Mouse (Mus musculus): ENCODE data around the gene Fkbp4.

Fkbp4 gene

GRCm38 (mm10) chr6:128438317-128438870 is at the start of gene Fkbp4:
Gene Fkbp4 (minus strand): TSS chr6:128438677.
- peak; percentile 92 for DNase-seq (ENCODE audit: low spot score)

DNA sequence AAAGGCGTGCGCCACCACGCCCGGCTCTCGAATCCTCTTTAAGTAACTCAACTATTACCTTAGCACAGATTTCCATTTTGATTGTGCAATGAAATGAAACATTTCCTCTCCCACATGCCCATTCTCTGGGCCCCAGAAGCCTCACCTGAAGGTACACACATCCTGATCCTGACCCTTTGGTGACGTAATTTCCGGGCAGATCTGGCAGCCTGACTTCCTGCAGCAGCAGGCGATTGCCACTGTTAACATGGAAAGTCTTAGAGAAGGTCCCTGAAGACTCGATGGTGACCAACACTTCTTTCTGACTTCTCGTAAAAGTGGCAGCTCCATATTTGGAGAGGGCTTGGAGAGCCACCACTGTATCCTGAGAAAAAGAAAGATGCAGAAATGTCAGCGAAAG is 49.3 kb upstream of the Fkbp4 start:
- DNase-seq (ENCODE audit: low spot score): no peak

DNA sequence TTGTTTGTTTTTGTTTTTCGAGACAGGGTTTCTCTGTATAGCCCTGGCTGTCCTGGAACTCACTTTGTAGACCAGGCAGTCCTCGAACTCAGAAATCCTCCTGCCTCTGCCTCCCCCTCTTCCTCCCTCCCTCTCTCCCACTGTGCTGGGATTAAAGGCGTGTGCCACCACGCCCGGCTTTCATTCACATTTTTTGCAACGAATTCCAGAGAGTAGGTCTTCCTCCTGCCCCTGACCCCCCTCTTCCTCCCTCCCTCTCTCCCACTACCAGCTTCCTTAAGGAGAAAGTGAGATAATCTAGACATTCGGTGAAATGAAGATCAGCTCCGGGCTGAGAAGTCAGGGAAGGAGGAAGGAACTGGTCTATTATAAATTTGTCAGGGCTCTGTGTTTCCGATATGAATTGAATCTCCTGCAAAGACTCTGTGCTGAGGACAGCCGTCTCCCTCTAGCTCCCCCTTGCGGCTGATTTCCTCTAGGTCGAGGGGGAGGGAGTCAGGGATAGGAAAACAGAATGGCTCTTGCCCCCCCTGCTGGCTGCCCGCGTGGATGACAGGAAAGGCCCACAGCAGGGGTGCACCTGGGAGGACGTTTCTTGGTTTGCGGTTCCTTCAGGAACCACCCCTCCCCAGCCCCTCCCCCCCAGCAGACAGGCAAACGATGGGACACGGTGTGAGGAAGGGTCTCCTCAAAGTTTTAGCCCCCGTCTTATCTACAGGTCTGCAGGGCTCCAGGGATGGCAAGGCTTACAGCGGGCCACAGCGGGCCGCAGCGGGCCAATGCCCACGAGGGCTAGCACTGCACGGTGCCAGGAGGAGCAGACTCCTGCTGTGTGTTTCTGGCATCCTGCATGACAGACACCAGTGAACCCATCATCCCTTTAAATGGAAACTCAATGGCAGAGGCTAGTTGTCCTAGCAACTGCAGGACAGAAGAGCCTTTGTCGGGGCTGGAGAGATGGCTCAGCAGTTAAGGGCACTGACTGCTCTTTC is 41.3 kb upstream of the Fkbp4 start:
- peak; percentile 99 for DNase-seq (ENCODE audit: low spot score)

DNA sequence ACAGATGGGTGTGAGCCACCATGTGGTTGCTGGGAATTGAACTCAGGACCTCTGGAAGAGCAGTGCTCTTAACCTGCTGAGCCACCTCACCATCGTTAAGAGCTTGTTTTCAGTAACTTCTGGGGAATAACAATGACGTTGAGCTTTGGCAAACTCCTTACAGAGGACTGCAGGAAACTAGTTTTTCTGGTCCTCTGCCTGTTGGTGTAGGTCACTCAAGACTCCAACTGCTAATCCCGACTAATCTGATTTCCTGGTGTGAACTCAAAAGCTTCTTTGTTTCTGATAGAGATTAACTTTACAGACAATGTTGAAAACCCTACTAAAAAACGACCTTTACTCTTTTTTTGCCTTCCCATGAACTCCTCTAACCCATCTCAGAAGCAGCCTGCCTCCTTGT is 39.0 kb upstream of the Fkbp4 start:
- no peak for DNase-seq (ENCODE audit: low spot score)

- DNase-seq (ENCODE audit: low spot score): no peak
These were observed 35.6 kb upstream of the Fkbp4 start for GRCm38 (mm10) chr6:128474112-128474511.

- peak; percentile 49 for DNase-seq (ENCODE audit: low spot score)
These were observed 31.0 kb upstream of the Fkbp4 start for GRCm38 (mm10) chr6:128469451-128469850.

- no peak for DNase-seq (ENCODE audit: low spot score)
These were observed 28.8 kb upstream of the Fkbp4 start for GRCm38 (mm10) chr6:128467298-128467697.

DNA sequence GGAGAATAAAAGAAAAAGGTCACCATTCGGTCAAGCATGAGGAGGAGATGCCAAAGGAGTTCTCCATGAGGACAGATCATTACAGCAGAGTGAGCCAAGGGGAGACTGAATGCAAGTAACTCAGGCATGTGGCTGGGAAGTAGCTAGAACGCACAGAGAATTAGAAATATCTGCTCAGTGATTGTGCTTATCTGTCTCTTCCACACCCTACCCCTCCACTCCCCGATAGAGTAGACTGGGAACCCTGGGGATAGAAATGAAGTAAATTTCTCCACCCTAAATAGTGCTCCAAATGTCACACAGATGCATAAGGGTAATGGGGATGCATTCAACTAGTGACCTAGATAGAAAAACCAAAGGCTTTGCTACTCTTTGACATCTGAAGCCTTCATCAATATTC is 28.1 kb upstream of the Fkbp4 start:
- DNase-seq (ENCODE audit: low spot score): no peak

DNA sequence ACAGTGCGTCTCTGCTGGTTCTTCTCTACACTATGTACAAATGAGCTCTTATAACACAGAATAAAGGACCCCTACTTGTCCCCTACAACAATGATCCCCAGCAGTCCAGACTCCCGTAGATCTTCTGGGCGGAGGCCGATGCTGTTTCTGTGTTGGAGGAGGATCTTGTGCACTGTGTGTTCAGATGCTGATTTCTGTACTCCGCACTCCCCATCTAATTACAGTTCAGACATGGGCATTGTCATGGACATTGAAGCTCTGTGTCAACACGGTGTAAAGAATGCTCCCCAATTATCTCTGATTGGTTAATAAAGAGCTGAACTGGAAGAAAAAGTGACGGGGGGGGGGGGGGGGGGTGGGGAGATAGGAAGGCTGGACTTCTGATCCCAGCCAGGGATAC is 27.6 kb upstream of the Fkbp4 start:
- no peak for DNase-seq (ENCODE audit: low spot score)

DNA sequence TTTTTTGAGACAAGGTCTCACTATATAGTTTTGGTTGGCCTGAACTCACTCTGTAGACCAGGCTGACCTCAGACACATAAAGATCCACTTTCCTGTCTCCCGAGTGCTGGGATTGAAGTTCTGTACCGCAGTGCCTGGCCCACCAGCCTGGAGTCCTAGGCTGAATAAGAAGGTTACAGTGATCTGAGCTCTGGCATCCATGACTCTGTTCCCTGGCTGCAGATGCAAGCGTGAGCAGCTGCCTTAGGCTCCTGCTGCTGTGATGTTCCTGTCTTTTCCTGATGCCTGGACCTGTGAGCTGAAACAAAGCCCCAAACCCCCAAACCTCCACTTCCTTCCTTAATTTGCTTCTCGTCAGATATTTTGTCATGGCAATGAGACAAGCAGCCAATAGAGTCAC is 26.5 kb upstream of the Fkbp4 start:
- DNase-seq (ENCODE audit: low spot score): no peak

- no peak for DNase-seq (ENCODE audit: low spot score)
These were observed 23.1 kb upstream of the Fkbp4 start for GRCm38 (mm10) chr6:128461606-128462005.

DNA sequence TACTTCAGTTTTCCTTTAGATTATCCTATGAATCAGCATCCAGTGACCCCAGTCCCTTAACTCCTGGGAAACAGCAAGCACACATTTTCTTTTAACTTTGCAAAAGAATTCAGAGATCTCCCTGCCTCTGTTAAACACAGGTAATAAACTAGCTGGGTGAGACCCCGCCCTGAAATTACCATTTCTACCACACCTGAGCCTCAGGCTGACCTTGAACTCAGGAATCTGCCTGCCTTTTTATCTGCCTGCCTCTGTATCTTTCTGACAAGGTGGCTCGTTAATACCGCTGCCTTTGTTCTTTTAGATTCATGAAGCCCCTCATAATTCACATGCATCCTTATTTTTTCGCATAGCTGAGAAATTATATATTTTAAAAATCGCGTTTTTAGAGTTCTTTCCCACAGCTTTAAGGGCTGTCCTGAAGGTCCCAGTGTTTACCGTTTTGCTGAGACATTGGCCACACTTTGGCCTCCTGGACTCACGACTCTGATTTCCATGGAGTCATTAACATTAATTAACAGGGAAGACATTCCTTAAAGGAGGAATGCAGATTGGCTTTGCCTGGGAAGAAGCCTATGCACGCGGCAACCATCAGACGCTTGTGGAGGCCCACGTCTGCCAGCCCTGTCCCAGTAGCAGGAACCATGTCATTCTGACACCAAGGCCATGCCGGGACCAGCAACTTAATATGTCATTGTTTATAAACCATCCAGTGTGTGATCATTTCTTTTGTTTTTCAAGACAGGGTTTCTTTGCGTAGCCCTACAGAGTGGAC is 22.4 kb upstream of the Fkbp4 start:
- DNase-seq (ENCODE audit: low spot score): no peak

GRCm38 (mm10) chr6:128460321-128460720 is 21.8 kb upstream of the Fkbp4 start:
- DNase-seq (ENCODE audit: low spot score): no peak

DNA sequence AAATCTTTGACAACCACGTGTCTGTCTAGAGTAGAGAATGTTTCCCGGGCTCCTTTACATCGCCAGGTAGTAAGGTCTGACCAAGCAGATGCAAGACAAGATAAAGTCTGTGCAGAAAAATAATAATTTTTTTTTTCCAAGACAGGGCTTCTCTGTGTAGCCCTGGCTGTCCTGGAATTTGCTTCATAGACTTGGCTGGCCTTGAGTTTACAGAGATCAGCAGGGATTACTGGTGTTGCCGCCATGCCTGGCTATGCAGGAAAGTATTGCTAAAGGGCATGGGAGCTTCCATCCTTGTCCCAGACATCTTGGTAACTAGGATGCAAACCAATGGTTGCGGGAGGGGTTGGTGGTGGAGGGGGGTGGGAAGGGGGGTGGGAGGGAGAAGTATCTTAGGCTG is 18.7 kb upstream of the Fkbp4 start:
- DNase-seq (ENCODE audit: low spot score): no peak

DNA sequence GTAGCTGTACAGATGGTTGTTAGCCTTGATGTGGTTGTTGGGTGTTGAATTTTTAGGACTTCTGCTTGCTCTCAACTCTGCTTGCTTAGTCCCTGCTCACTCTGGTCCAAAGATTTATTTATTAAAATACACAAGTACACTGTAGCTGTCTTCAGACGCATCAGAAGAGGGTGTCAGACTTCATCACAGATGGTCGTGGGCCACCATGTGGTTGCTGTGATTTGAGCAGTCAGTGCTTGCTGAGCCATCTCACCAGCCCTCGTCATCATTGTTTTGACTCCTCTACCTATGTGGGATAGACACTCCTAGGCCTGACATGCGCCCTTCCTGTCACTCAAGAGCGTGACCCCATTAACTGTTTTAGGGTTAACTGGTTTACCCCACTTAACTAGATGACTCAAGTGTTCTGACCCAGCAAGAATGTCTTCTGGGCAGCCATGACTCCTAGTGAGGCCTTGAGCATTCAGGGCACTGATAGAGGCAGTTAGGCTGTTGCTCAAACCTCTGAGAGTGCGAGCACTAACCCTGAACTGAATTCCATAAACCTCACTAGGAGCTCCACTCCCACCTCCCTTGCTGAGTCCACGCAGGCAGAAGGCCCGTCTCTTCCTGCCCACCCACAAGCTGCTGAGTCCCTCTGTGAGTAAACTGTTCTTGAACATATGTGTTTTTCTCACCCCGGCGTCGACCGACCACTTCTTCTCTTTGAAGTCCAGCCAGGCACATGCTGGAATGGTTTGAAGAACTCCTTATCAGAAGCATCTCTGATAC is 17.5 kb upstream of the Fkbp4 start:
- no peak for DNase-seq (ENCODE audit: low spot score)

DNA sequence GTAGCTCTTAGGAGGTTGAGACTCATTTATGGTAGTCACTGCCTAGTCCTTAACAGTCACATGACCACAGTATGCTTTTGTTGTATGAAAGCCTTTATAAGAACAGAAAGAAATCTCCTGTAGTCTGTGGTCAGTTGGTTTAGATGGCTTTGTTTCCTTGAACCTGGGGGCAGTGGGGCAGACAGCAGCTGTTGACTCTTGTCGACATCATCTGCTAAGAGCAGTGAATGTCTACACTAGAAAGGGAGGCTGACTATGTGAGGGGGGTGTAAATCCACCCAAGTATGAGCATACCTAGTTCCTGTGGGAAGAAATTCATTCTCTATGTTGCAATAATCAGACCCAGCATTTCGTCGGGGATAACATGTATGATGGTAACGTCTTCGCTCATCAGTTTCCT is 8.6 kb upstream of the Fkbp4 start:
- no peak for DNase-seq (ENCODE audit: low spot score)

GRCm38 (mm10) chr6:128445761-128446535 is 7.5 kb upstream of the Fkbp4 start:
- DNase-seq (ENCODE audit: low spot score): peak; percentile 49

DNA sequence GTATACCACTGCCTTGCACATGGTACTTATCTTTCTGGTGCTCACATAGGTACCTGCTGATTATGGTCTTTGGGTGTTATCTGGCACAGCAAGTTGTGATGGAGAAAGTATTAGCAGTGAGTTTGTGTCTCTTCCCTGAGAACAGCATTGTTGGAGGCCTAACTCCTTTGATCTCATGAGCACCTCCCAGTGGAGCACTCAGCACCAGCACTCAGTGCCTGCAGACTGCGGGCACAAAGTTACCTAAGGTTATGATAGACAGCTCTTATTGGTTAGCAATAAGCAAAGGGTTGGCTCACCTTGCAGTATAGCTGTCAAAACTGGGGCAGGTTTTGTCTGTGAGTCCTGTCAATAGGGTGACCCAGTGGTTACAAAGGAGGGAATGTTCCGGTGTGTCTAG is 1.8 kb upstream of the Fkbp4 start:
- DNase-seq (ENCODE audit: low spot score): no peak

DNA sequence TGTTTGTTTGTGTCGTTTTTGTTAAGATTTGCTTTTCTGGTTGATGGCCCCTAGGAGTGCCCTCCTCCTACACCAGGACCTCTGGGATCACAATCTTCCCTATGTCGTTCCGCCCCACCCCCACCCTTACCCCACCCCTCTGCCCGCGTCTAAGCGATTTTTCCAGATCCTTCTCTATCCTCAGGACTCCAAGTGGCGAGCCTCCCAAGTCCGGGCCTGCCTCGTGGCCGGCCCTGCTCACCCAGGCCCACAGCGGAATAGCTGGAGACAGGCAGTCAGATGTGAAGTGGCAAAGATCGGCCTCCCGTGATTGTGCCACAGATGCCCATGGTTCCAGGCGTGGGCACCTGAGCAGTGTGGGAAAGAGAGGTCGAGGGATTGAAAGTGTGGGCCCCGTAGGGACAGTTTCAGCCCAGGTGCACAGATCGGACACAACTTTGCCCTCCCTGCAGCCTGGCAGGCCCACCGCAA is 429 bp upstream of the Fkbp4 start:
- no peak for DNase-seq (ENCODE audit: low spot score)

- peak; percentile 54 for DNase-seq (ENCODE audit: low spot score)
These were observed 653 bp downstream of the Fkbp4 start for GRCm38 (mm10) chr6:128437731-128438316.

DNA sequence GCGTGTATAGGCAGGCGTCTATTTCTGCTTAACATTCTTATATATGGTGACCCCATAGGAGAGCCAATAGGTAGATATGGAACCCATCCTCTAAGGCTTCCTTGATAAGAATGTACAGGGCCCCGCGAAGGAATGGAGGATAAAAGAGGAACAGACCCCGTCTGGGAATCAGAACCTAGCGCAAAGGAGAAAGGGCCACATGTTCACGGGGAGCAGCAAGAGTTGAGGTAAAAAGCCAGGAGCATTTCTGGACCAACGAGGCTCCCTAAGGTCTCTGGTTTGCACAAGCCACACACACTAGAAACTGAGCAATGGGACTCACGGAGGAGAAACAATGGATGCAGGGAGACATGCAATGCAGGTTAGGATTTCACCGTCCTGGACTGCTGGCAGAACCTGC is 1.2 kb downstream of the Fkbp4 start:
- no peak for DNase-seq (ENCODE audit: low spot score)
